Mouse (Mus musculus): ENCODE data around the gene Vps35l. TPM values are rescaled to one million over a fixed set of nuclear protein-coding genes. Genes with fewer than 3 reads are reported as not detected.

Vps35l gene
- polyA plus RNA-seq, 1 experiment from 2014 or later: 88.8 TPM

DNA sequence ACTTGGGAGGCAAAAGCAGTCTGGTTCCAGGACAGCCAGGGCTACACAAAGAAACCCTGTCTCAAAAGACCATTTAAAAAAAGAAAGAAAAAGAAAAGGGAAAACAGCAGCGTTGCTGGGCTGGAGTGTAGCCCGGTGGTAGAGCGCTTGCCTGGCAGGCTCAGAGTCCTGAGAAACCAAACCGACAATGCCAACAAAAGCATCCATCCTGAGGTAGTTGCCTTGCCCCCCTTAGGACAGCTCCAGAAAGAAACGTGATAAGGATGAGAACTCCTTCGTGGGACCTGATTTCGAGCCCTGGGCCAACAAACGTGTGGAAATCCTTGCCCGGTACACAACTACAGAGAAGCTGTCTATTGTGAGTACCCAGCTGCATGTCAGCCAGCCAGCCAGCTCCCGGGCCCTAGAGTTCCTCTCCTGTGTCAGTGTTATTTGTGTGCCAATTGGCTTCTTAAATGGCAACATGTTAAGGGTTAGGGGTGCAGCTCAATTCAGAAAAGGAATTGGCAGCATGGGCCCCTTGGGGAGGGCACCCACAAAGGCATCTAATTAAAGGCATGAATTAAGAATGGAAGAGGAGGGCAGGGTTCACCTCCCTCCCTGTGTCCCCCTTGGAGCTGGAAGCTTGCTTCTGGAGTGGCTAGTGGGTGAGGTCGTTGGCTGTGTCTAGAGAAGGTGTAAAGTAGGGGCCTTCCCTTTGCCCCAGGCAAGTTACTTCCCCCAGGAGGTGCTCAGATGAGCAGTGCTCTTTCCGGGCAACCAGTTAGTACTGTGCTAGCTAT lies 8.1 kb downstream of the Vps35l start:
- H3K27ac ChIP-seq (ENCODE audit: low read depth, low read length): no peak overlapping the region
- ATAC-seq (ENCODE audit: low read depth): no peak; the same call in 1 of the 2 replicates
- H3K9me3 ChIP-seq (ENCODE audit: control insufficient read depth, low read length): no peaks in the 10 kb centered on the region
- H3K4me3 ChIP-seq (ENCODE audit: low read depth, low read length): no peak overlapping the region
- no peak overlapping the region for H3K4me2 ChIP-seq (ENCODE audit: low read depth, low read length)
- H3K27me3 ChIP-seq (ENCODE audit: control insufficient read depth, insufficient read depth, low read length): no peaks in the 10 kb centered on the region
- no peaks in the 10 kb centered on the region for H3K4me1 ChIP-seq (ENCODE audit: control insufficient read depth, insufficient read depth, low read length)
- H3K36me3 ChIP-seq (ENCODE audit: control insufficient read depth, insufficient read depth, low read length): peaks cover 47% of the 10 kb centered on the region
- 90% methylated on average over 12 of the region's 12 CpGs for WGBS
- no peak overlapping the region for H3K9ac ChIP-seq (replicated peaks; ENCODE audit: low read depth, low read length)

DNA sequence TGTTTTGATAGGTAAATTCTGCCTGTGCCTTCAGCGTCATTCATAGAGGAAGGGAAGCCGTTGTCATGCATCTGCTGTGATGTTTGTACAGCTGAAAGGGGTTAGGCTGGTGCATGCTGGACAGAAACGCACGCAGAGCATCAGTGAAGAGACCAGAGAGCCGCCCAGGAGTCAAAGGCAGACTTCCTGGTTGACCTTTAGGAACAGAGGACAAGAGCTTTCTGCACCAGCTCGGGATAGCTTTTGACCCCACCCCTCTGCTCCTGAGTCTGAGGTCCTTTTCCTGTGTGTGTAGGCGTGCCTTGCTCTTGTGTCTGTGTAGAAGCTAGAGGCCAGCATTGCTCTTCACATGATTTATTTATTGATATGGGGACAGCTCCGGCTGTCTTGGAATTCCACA lies 9.7 kb downstream of the Vps35l start:
- Histone ChIP-seq H3K27me3 (ENCODE audit: control insufficient read depth, insufficient read depth, low read length) (no peaks in the 10 kb centered on the region), H3K9me3 (ENCODE audit: control insufficient read depth, low read length) (no peaks in the 10 kb centered on the region), H3K4me2 (ENCODE audit: low read depth, low read length) (no peak overlapping the region), H3K4me1 (ENCODE audit: control insufficient read depth, insufficient read depth, low read length) (no peaks in the 10 kb centered on the region), H3K27ac (ENCODE audit: low read depth, low read length) (no peak overlapping the region), H3K9ac (replicated peaks; ENCODE audit: low read depth, low read length) (no peak overlapping the region), H3K36me3 (ENCODE audit: control insufficient read depth, insufficient read depth, low read length) (peaks cover 55% of the 10 kb centered on the region), H3K4me3 (ENCODE audit: low read depth, low read length) (no peak overlapping the region)
- WGBS: 84% methylated on average over 8 of the region's 8 CpGs
- ATAC-seq (ENCODE audit: low read depth): no peak

DNA sequence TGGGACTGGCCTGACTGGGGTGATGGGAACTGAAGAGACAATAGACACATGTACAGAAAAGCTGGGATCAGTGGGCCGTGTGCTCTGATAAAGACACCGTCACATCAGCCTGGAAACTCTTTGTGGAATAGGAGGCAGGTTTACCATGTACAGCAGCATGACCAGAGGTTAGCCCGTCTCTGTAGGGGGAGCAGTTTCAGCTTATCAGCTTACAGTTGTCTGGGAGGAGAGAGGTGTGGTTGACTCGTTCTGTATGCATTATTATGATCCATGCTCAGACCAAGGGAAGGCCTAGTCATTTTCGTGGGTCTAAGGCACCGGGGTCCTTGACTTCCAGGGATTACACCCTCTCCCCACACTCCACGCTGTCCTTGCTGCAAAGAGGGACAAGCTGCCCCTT lies 11.6 kb downstream of the Vps35l start:
- Histone ChIP-seq H3K9me3 (ENCODE audit: control insufficient read depth, low read length) (no peaks in the 10 kb centered on the region), H3K27ac (ENCODE audit: low read depth, low read length) (no peak overlapping the region), H3K9ac (replicated peaks; ENCODE audit: low read depth, low read length) (no peak overlapping the region), H3K4me3 (ENCODE audit: low read depth, low read length) (no peak overlapping the region), H3K36me3 (ENCODE audit: control insufficient read depth, insufficient read depth, low read length) (peaks cover 61% of the 10 kb centered on the region), H3K4me1 (ENCODE audit: control insufficient read depth, insufficient read depth, low read length) (no peaks in the 10 kb centered on the region), H3K4me2 (ENCODE audit: low read depth, low read length) (no peak overlapping the region), H3K27me3 (ENCODE audit: control insufficient read depth, insufficient read depth, low read length) (no peaks in the 10 kb centered on the region)
- no peak for ATAC-seq (ENCODE audit: low read depth)
- 89% methylated on average over 7 of the region's 7 CpGs for WGBS

DNA sequence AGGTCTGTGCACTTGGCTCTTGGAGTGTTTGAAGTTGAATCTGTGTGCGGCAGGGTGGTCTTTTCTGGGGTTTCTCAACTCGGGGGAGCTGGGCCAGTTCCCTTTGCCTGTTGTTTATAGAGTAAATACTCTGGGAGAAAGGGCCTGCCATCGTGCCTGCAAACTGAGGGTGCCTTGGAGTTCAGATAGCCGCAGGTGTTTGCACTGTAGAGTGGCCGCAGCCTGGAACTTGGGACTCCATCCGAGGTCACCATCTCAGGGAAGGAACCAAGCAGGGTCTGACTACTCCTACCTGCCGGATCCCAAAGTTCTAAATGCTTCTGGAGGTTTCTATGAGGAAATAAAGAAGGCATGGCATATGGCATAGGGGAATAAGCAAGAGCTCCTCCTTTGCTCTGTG lies 15.7 kb downstream of the Vps35l start:
- no peak for ATAC-seq (ENCODE audit: low read depth)
- Histone ChIP-seq H3K27me3 (ENCODE audit: control insufficient read depth, insufficient read depth, low read length) (no peaks in the 10 kb centered on the region), H3K4me2 (ENCODE audit: low read depth, low read length) (no peak overlapping the region), H3K27ac (ENCODE audit: low read depth, low read length) (no peak overlapping the region), H3K4me3 (ENCODE audit: low read depth, low read length) (no peak overlapping the region), H3K4me1 (ENCODE audit: control insufficient read depth, insufficient read depth, low read length) (no peaks in the 10 kb centered on the region), H3K9ac (replicated peaks; ENCODE audit: low read depth, low read length) (no peak overlapping the region), H3K9me3 (ENCODE audit: control insufficient read depth, low read length) (no peaks in the 10 kb centered on the region), H3K36me3 (ENCODE audit: control insufficient read depth, insufficient read depth, low read length) (peaks cover 38% of the 10 kb centered on the region)
- WGBS: 87% methylated on average over 7 of the region's 7 CpGs

DNA sequence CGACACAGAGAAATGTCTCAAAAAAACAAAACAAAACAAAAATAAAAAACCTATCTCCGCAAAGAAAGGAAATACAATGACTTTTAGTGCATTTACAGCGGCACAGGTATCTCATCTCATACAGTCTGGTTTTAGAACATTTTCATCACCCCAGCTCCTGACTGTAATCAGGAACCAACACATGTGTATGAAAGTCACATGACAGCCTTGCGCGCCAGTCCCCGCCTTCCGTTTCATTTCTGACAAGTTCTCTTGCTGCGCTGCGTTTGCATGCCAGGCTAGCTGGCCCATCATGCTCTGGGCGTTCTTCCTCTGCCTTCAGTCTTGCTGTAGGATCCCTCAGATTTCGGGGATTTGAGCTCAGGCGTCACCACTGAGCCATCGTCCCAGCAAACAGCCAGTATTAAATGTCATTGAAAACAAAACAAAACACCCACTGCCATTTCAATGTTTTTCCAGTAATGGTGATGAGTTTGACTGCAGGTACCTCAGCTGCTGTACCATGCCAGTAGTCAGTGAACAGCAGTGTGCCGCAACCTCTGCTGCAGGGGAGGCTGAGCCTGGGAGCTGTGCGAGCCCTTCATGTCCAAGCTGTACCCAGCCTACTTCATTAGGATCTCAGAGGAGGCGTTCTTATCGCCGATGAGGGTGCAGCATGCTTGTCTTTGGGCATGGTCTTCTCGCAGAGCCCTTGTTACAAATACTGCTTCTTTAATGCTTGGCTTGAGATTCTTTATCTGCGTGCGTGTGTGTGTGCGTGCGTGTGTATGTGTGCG lies 16.7 kb downstream of the Vps35l start:
- Histone ChIP-seq H3K27me3 (ENCODE audit: control insufficient read depth, insufficient read depth, low read length) (no peaks in the 10 kb centered on the region), H3K4me1 (ENCODE audit: control insufficient read depth, insufficient read depth, low read length) (no peaks in the 10 kb centered on the region), H3K27ac (ENCODE audit: low read depth, low read length) (no peak overlapping the region), H3K9ac (replicated peaks; ENCODE audit: low read depth, low read length) (no peak overlapping the region), H3K4me3 (ENCODE audit: low read depth, low read length) (no peak overlapping the region), H3K9me3 (ENCODE audit: control insufficient read depth, low read length) (no peaks in the 10 kb centered on the region), H3K4me2 (ENCODE audit: low read depth, low read length) (no peak overlapping the region), H3K36me3 (ENCODE audit: control insufficient read depth, insufficient read depth, low read length) (peaks cover 40% of the 10 kb centered on the region)
- ATAC-seq (ENCODE audit: low read depth): no peak
- WGBS: 95% methylated on average over 24 of the region's 24 CpGs

DNA sequence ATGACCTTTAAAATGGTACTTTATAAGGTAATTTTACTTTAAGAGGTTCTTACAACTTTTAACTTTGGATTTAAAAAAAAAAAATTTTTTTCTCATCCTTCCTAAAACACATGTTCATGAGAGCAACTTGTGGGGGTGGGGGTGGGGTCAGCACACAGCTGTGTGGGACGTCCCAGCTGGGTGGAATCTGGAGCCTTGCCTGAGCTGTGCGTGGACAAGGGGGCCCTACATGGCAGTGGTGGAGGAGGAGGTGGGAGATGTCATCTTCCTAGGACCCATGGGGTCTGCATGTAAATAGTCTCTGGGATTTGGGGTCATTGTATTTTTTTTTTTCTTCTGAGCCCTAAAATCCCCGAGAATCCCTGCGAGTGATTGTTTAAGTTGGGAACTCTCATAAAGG lies 18.3 kb downstream of the Vps35l start:
- Histone ChIP-seq H3K36me3 (ENCODE audit: control insufficient read depth, insufficient read depth, low read length) (peaks cover 49% of the 10 kb centered on the region), H3K27ac (ENCODE audit: low read depth, low read length) (no peak overlapping the region), H3K27me3 (ENCODE audit: control insufficient read depth, insufficient read depth, low read length) (no peaks in the 10 kb centered on the region), H3K4me3 (ENCODE audit: low read depth, low read length) (no peak overlapping the region), H3K4me1 (ENCODE audit: control insufficient read depth, insufficient read depth, low read length) (no peaks in the 10 kb centered on the region), H3K4me2 (ENCODE audit: low read depth, low read length) (no peak overlapping the region), H3K9ac (replicated peaks; ENCODE audit: low read depth, low read length) (no peak overlapping the region), H3K9me3 (ENCODE audit: control insufficient read depth, low read length) (no peaks in the 10 kb centered on the region)
- WGBS: 24% methylated on average over 4 of the region's 4 CpGs
- ATAC-seq (ENCODE audit: low read depth): no peak

DNA sequence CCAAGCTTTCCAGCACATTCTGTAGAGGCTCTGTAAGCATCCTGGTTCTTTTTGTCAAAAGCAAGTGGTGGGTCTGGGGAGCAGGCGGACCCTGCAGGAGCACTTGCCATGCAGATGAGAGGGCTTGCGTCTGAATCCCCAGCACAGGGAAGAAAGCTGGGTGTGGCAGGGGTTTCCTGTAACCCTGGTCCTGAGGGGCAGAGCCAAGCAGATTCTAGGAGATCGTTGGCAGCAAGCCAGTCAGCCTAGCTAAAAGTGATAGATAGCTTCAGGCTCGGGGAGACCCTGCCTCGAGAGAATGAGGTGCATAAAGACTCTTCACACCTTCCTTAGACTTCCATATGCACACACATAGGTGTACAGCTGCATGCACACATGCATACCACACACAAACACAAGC lies 19.3 kb downstream of the Vps35l start:
- ATAC-seq (ENCODE audit: low read depth): no peak
- H3K27ac ChIP-seq (ENCODE audit: low read depth, low read length): no peak overlapping the region
- no peaks in the 10 kb centered on the region for H3K4me1 ChIP-seq (ENCODE audit: control insufficient read depth, insufficient read depth, low read length)
- H3K4me2 ChIP-seq (ENCODE audit: low read depth, low read length): no peak overlapping the region
- 52% methylated on average over 5 of the region's 5 CpGs for WGBS
- H3K9me3 ChIP-seq (ENCODE audit: control insufficient read depth, low read length): no peaks in the 10 kb centered on the region
- no peaks in the 10 kb centered on the region for H3K27me3 ChIP-seq (ENCODE audit: control insufficient read depth, insufficient read depth, low read length)
- H3K4me3 ChIP-seq (ENCODE audit: low read depth, low read length): no peak overlapping the region
- no peak overlapping the region for H3K9ac ChIP-seq (replicated peaks; ENCODE audit: low read depth, low read length)
- H3K36me3 ChIP-seq (ENCODE audit: control insufficient read depth, insufficient read depth, low read length): peaks cover 49% of the 10 kb centered on the region

DNA sequence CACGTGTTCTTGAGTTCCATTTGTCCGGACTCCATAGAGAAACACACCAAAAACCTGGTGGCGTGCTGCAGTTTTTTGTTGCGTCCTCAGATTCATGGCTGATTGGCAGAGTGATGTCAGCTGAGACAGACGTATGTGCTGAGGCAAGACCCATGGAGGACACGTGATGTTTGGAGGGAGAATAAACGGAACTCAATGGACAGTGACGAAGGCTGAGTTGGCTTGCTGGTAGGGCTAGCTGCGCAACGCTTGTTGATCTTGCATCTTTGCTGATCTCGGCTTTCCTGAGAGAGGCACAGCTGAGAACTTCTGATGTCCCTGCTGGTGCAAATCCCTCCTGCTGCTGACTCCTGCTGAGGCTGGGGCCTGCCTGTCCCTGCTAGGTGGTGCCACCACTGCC lies 23.9 kb downstream of the Vps35l start:
- 88% methylated on average over 11 of the region's 11 CpGs for WGBS

DNA sequence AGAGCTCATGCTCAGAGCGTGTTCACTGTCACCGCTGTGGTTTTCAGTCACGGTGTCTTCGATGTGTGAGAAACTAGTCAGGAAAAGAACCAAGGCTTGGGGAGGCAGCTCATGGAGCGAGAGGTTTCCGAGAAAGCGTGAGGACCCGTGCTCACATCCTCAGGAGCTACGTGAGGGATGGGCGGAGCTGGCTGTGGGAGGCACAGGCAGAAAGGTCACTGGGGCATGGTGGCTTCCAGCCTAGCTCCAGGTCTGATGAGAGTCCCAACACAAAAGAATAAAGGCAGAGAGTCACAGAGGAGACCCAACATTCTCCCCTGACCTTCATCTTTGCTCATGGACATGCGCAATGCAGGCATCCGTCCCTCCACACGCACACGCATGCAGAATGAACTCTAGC lies 24.7 kb downstream of the Vps35l start:
- Histone ChIP-seq H3K27ac (ENCODE audit: low read depth, low read length) (no peak overlapping the region), H3K4me2 (ENCODE audit: low read depth, low read length) (no peak overlapping the region), H3K9me3 (ENCODE audit: control insufficient read depth, low read length) (no peaks in the 10 kb centered on the region), H3K4me3 (ENCODE audit: low read depth, low read length) (no peak overlapping the region), H3K36me3 (ENCODE audit: control insufficient read depth, insufficient read depth, low read length) (peaks cover 33% of the 10 kb centered on the region; the same call in 1 of the 2 replicates), H3K9ac (replicated peaks; ENCODE audit: low read depth, low read length) (no peak overlapping the region), H3K27me3 (ENCODE audit: control insufficient read depth, insufficient read depth, low read length) (no peaks in the 10 kb centered on the region), H3K4me1 (ENCODE audit: control insufficient read depth, insufficient read depth, low read length) (no peaks in the 10 kb centered on the region)
- WGBS: 87% methylated on average over 14 of the region's 14 CpGs
- ATAC-seq (ENCODE audit: low read depth): no peak

More for the DNA sequence above, 23.9 kb downstream of the Vps35l start:
- Histone ChIP-seq H3K4me3 (ENCODE audit: low read depth, low read length) (no peak overlapping the region), H3K4me1 (ENCODE audit: control insufficient read depth, insufficient read depth, low read length) (no peaks in the 10 kb centered on the region), H3K9ac (replicated peaks; ENCODE audit: low read depth, low read length) (no peak overlapping the region), H3K4me2 (ENCODE audit: low read depth, low read length) (no peak overlapping the region), H3K27me3 (ENCODE audit: control insufficient read depth, insufficient read depth, low read length) (no peaks in the 10 kb centered on the region), H3K9me3 (ENCODE audit: control insufficient read depth, low read length) (no peaks in the 10 kb centered on the region), H3K27ac (ENCODE audit: low read depth, low read length) (no peak overlapping the region), H3K36me3 (ENCODE audit: control insufficient read depth, insufficient read depth, low read length) (peaks cover 34% of the 10 kb centered on the region; the same call in 1 of the 2 replicates)
- no peak for ATAC-seq (ENCODE audit: low read depth)

Data from neural tube, embryonic 14.5 days (tissue).